Mouse (Mus musculus): ENCODE measurements around the gene Tmem144.

Gene Tmem144

DNA sequence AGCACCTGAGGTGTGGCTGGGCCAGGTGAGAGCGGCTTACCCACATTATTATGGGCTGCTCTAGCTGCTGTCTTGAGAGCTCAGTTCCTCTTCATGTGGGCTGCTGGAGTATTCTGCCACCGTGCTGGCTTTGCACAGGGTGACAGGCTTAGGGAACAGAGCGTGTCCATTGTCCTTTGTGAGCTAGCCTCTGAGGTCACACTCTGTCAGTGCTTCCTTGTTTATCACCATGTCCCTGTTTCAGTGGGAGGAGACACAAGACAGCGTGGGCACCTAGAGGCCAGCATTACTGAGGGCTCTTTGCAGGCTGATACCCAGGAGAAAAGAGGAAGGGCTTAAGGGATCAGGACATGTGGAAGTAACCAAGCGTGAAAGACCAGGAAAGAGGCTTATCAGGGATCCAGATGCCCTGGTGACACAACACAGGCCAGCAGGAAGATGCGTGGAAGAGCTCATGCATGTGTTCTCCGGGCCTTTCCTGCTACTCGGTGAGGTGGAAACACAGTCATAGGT is at the start of gene Tmem144:
Gene Tmem144 (minus strand): TSS at position 120 of the 513 bp plus-strand sequence.
- in situ Hi-C loops (cut with MboI, MseI) = no loop called here

DNA sequence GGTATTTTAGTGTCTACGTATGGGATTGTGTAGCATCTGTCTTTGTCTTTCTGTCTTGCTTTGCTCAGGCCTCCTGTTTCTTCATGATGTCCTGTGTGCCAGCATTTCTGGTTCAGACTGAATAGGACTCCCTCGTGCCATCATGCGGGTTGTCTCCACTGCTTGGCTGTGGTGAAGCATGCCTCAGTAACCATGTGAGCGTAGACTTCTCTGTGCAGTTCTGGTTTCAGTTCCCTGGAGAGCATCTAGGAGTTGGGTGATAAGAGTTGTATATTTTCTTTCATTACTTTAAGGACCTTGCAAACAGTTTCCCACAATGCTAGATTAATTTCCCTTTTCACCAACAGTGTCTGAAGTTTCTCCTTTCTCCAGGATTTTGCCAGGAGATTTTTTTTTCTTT is 49.2 kb upstream of the Tmem144 start:
- in situ Hi-C loops (cut with MboI, MseI) = no loop called here

DNA sequence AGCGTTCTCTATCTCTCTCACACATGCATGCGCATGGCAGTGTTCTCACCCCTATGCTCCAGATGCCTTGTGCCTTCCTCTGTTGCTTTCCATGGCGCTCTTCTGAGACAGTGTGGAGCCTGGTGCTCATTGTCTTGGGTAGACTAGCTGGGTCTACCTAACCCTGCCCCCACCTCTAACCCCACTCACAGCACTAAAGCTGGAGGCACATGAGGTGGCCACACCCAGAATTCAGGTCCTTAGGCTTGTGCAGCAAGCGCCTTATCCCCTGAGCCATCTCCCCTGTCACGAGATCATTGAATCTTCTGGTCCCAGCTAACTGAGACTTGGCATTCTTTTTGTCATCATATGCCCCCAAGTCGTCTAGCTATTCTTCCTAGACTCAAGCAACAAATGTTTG is 48.7 kb upstream of the Tmem144 start:
- in situ Hi-C loops (cut with MboI, MseI) = no loop called here

DNA sequence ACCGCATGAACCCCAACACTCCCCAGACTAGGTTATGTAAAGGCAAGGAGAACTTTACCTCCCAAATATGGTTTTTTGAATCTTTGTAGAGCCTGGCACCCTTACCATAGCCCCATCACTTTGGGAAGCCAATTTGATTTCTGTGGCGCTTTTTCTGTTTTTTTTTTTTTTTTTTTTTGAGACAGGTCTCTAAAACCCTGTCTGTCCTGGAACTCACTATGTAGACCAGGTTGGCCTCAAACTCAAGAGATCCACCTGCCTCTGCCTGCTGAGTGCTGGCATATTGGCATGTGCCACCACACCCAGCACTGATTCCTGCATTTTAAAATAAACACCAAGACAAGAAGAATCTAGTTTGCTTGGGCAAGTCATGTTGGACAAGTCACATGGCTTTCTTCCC is 47.9 kb upstream of the Tmem144 start:
- in situ Hi-C loops (cut with MboI, MseI) = no loop called here

DNA sequence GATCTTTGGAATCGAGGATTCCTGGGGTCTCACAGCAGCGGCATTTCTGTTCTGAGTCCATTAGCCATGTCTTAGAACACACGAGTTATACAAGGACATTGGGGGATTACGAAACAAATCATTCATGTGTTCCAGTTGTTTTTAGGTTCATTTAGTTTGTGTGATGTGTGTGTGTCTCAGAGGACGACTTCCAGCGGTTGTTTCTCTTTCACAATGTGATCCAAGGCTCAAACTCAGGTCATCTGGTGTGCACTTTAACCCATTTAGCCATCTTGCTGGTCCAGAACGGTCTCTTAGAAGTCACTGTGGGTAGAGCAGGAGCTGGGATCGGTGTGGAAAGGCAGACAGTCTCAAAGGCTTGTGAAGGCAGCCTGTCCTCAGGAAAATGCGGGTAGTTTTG is 47.3 kb upstream of the Tmem144 start:
- in situ Hi-C loops (cut with MboI, MseI) = no loop called here

DNA sequence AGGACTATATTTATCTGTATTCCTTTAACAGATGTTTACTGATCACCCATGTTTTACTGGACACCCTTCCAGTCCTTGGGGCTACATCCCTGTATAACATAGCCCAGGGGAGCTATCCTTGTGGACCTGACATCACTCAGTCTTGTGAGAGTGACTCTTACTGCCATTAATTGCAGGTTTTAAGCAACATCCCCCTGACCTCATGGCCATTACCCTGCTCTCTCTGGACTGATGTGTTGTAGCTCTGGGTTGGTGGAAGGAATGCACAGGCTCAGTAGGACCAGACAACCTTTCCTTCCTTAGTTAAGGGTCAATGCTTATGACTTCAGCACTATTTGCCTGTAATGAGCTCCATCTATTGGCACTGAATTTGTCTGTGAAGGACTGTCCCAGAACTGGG is 45.9 kb upstream of the Tmem144 start:
- in situ Hi-C loops (cut with MboI, MseI) = no loop called here

DNA sequence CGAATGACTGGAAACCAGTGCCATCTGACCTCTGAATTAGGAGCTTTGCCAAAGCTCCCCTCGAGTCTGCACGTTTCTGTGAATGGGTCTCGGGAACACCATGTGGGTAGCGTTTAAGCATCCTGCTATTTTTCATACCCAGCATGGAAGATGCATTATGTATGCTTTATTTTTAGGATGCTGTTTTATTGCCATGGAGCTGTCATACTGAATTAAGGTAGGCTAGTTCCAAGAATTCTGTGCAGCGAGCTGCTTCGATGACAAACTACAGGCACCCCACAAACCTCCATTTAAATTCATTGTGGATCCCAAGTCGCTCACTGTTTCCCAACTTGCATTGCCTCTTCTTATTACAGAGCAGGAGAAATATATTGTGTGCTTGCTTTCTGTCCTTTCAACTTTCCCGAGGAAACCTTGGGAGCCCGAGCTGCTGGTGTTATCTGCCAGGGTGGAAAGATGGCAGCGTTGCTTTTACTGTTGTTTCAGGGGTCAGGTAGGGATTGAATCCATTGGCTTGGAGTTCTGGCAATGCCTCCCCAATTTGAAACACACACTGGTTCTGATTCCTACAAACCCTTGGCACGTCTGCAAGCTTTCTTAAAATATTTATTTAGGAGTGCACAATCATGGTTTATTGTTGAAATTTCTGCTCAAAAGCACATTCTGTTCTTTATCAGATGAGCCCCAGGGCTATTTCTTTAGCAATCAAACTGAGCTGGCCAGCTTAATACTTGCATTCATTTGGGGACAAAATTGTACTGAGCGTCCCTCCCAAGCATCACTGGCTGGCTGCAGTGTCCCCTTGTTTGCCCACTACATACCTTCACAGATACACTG is 45.2 kb upstream of the Tmem144 start:
- in situ Hi-C loops (cut with MboI, MseI) = no loop called here

DNA sequence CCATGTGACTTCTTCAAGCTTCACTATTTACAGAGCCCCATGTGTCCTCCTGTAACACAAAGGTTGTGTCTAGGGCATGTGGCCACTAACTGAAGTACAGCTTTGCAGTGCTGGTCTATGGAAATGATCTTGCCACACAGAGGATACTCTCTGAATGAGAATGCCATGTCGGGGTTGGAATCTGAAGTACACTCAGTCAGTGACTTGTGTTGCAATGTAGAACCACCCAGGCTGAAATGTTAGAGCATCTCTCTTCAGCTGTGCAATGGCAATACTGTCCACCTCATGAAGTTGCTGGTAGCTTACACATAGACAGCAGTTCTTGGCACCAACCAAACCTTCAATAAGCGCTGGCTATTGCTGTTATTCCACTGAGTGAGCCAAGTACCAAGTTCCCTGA is 35.4 kb upstream of the Tmem144 start:
- in situ Hi-C loops (cut with MboI, MseI) = loop anchor here (5.0 kb wide), 1 partner anchor 174 kb away; no protein-coding TSS in a partner anchor

DNA sequence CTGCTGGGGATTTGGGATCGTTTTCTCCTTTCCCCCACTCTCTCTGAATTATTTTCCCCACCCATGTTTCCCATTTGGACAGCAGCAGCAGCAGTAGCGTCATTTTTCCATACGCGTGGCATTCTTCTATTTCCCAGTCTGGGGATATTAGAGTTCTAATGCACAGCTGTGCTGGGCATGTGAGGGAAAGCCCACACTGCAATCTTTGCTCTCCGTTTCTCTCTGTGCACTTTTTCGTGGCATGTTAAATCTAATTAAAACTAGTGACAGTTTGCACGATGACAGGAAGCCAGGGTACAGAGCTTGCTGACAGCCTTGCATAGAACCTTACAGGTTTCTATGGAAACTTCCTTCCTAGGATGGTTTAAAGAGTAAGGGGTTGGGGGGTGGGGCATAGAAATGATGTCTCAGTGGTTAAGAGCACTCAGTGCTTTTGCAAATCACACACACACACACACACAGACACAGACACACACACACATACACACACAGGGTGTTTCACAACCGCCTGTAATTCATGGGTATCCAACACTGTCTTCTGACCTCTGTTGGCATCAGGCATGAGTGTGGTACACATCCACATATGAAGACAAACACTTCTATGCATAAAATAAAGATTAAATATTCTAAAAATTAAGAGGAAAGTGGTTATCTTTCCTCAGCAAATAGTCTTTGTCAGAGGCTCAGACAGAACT is 34.7 kb upstream of the Tmem144 start:
- in situ Hi-C loops (cut with MboI, MseI) = loop anchor here (5.0 kb wide), 1 partner anchor 175 kb away; no protein-coding TSS in a partner anchor

DNA sequence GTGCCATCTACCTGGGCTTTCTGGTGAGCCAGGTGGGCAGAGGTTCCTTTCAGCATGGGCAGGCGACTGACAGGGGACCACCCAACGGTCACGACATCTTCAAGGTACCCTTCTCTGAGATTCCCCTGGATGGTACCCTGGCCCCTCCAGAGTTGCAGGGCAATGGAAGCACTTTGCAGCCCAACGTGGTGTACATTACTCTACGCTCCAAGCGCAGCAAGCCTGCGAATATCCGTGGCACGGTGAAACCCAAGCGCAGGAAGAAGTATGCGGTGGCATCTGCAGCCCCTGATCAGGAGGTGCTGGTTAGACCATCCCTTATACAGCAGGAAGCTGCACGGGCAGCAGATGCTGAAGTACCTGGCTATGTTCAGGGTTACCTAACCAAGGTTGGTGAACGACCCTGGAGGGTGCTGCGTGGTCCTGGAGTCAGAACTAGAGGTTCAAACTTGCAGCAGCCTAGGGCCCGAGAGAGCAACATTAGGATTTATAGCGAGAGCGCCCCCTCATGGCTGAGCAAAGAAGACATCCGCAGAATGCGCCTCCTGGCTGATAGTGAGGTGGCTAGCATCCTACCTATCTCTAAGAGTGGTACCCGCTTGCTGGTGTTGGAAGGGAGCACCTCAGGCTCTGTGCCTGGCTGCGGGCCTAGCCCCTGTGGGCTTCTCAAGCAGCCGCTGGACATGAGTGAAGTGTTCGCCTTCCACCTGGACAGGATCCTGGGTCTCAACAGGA is 34.0 kb upstream of the Tmem144 start:
- in situ Hi-C loops (cut with MboI, MseI) = loop anchor here (5.0 kb wide), 1 partner anchor 176 kb away; no protein-coding TSS in a partner anchor

DNA sequence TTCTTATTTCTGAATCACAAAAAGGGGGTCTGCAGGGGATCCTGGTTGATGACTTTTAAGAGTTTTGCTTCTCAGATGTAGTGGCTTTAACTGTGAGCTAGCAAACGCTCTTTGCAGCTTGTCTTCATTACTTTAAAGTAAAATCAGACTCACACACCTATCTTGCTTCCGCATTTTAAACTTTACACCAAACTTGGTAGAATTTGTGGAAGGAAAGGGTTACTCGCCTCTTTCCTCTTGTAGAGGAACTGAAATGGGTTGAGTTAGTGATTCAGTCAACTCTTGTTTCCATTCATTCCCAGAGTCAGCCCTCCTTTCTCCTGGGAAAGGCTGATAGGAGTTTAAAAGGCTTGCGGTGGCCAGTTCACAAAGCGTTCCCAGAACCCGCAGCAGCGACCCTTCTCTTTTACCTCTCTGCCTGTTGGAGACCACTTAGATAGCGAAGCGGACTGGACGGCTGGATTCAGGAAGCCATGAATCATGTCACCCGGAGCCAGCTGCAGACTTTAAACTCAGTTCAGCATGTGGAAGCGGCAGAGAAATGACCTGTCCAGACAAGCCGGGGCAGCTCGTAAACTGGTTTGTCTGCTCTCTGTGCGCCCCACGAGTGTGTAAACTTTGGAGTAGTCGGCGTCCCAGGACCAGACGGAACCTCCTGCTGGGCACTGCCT is 33.2 kb upstream of the Tmem144 start:
- in situ Hi-C loops (cut with MboI, MseI) = loop anchor here (5.0 kb wide), 1 partner anchor 176 kb away; no protein-coding TSS in a partner anchor

DNA sequence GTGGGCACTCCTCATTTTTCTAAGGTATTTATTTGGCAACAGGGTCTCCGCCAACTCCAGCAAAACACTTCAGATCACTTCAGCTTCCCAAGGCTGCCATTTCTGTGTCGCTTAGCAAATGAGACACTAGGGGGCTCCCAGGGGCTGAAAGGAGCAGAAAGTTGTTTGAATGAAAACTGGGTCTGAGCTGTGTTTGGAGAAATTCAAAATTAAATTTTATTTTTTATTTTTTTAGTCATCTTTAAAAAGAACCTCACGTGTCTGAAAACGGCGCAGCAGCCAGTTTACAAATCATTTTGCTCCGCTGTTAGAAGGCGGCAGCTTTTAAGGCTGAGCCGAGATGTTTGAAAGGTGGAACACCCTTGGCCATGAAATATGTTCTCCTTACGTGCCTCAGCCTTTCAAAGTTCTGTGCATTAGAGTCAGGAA is 32.2 kb upstream of the Tmem144 start:
- in situ Hi-C loops (cut with MboI, MseI) = loop anchor here (5.0 kb wide), 1 partner anchor 178 kb away; no protein-coding TSS in a partner anchor

DNA sequence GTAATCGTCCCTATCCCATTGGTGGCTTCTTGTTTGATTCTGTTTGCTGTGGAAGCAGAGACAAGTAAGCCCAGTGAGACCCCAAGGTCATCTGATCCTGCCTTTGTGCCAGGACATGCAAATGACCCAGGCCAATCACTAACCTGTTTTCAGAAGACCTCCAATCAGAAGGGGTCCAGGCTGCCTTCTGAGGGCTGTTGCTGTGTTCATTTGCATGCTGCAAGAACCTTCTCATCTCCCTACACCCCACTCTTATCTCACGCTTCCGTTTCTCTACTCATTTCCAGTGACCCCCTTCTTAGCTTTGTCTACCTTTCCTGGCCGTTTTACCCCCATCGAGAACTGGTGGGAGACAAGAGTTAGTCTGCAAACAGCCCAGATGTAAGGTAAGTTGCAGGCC is 31.7 kb upstream of the Tmem144 start, which contains the start of gene Fam198b:
Gene Fam198b (plus strand): TSS at position 229 of the 400 bp plus-strand sequence.
- in situ Hi-C loops (cut with MboI, MseI) = no loop called here

DNA sequence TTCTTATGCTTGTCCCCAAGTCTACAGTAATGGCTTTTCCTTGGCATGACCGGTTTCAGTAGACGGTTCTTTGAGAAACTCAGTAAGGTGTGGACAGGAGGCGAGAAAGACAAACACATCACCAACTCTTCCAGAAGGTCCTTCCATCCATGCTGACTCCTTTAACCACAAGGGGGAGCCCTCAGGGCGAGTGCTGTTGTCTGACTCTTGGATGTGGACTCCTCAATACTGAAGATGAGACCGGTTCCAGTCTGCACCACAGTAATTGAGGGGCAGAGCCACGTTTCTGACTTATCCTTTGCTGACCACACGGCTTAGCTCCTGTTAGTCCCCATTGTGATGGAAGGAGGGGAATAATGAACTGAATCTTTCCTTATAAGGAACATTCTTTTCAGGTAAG is 30.5 kb upstream of the Tmem144 start:
- in situ Hi-C loops (cut with MboI, MseI) = no loop called here

DNA sequence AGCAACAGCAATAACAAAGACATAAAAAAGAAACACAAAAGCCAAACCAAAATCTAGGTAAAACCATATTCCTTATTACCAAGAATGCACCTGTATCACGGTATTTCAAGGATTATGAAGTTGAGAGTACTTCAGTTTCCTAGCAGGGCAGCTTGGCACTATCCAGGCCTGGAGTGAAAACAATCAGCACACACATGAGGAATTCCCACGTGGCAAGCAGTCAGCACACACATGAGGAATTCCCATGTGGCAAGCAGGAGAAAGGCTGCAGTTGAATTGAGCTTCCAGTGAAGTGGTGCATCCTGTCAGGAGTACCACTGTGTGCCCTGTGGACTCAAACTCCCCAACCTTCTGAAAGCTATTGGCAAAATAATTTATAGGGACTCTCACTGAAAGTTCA is 29.1 kb upstream of the Tmem144 start:
- in situ Hi-C loops (cut with MboI, MseI) = no loop called here

DNA sequence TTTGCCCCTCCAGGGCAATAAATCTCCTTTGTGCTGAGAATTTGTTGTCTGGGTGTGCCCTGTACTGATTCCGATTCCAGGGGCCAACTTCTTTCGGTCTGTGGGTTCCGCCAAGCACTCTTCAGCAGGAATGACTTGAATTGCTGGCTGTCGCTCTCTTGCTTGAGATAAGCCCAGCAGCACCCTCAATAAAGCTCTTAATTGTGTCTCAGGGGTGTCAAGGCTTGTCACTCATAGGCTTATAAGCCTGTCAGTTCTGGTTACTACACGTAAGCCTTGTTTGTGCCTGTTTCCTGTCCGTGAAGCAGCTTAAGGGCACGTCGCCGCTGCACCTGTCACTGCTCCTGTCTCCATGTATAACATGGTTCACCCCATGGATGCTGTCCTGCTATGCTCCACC is 26.7 kb upstream of the Tmem144 start:
- in situ Hi-C loops (cut with MboI, MseI) = no loop called here

DNA sequence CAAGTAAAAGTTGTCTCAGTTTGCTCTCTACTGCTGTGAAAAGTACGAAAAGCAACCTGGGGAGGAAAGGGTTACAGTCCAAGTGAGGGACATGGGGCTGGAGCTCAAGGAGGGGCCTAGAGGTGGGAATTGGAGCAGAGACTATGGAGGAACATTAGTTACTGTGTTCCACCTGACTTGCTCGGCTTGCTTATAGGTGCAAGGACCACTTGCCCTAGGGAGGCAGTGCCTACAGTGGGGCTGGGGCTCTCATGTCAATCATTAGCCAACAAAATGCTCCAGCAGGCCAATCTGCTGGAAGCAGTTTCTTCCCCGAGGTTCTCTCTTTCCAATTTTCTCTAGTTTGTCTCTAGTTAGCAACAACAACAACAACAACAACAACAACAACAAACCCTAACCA is 25.8 kb upstream of the Tmem144 start:
- in situ Hi-C loops (cut with MboI, MseI) = no loop called here

DNA sequence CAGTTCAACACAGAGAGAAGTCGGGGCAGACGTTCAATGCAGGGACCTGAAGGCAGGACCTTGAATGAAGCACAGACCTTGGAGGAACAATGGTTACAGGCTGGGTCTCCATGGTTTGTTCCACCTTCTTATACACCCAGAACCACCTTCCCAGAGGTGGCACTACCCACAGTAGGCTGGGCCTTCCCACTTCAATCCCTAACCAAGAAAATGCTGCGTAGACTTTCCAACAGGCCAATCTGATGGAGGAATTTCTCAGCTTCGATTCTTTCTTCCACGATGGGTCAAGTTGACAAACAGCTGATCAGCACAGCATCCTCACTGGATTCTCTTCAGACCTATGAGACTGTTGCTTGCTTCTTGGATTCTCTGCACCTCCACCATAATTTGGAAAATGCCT is 22.9 kb upstream of the Tmem144 start:
- in situ Hi-C loops (cut with MboI, MseI) = no loop called here

DNA sequence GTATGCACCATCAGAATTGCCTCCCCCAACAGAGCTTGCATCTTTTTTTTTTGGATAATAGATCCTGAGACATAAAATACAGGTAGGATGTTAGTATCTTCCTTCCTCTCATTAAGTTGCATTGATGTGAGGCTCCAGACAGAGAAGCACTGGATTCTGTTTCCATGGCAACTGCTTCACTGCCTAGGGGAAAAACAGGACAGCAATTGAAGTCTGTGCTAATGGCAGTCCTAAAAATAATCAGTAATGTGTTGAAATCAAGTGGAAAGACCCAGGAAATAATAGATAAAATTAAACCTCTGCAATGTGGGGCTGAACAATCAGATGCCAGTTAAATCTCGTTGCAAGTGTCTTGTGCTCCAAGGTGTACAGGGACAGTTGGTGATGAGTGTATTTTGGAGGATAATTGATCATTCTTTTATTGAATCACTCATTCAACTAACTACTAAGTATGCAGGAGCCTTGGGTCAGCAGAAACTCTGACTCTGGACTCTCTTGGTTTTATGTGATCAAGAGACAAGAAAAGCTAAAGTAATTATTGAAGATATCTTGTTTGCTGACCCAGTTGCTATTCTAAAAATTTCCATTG is 14.6 kb upstream of the Tmem144 start:
- in situ Hi-C loops (cut with MboI, MseI) = no loop called here

DNA sequence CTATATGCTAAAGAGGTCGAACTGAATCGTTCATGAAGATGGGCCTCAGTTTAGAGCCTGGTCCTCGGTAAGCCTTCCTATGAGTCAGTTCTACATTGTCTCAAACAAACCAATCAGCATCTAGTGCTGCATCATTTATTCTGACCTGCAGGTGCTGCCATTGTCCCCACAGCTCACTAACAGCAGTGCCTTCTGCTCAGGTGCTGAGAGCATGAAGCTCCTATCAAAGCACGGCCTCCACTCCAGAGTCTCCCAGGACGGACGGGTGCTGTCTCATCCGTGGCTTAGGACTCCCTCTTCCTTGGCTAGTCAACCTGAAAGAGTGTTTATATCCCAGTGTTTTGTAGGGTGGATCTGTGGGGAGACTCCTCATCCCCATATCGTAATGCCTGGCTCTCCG is 14.0 kb upstream of the Tmem144 start:
- in situ Hi-C loops (cut with MboI, MseI) = no loop called here

DNA sequence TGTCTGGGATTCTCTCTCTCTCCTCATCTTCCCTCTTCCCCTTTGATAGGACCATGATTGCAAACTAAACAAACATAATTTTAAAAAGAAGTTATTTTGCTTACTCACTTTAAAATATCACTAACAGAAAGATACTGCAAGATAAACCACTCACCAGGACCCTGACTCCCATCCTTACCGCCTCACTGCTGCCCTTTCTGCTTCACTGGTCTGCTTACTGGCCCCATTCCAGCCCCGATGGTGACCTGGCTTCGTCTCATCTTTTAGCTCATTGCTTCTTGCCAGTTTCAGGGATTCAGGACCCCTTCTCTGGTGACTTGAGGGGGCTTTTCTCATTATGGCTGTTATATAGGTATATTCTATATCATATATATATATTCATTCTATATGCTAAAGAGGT is 13.5 kb upstream of the Tmem144 start:
- in situ Hi-C loops (cut with MboI, MseI) = no loop called here
